Mouse (Mus musculus) lung, adult 2 months (tissue): ENCODE data around the gene Gm17657. TPM values are rescaled to one million over a fixed set of nuclear protein-coding genes. Genes with fewer than 3 reads are reported as not detected.

Source experiments
- DNase-seq: peaks from one replicate; pipeline ENCODE4 v3.0.0; 2022
- H3K4me1 ChIP-seq: fragments of 200-500 bp; 2 replicates; pipeline ENCODE4 v1.6.1; 2011; ENCODE audit warnings: low read length; ENCODE audit not compliant: control insufficient read depth, insufficient read depth
- H3K4me3 ChIP-seq: fragments of 200-500 bp; replicated peaks from 2 replicates; pipeline ENCODE3; 2011; ENCODE audit warnings: low read depth, mild to moderate bottlenecking, control low read depth, low read length; ENCODE audit errors: extremely low read depth
- CTCF ChIP-seq: fragments of 200-500 bp; IDR thresholded peaks from 2 replicates; pipeline ENCODE4 v1.5.1; 2011; ENCODE audit warnings: mild to moderate bottlenecking, low read length, control low read depth; ENCODE audit not compliant: insufficient read depth
- POLR2A ChIP-seq: fragments of 200-500 bp; IDR thresholded peaks from 2 replicates; pipeline ENCODE4 v1.6.1; 2011; ENCODE audit warnings: low read depth, mild to moderate bottlenecking, control low read depth, low read length, borderline replicate concordance; ENCODE audit errors: extremely low read depth
- WGBS: fragments of 180-500 bp; shearing (Covaris S2); methylation state at CpG from one replicate; pipeline ENCODE4 v1.1.7; 2018; 5-methylcytosine and 5-hydroxymethylcytosine counted together
- polyA plus RNA-seq: library from polyadenylated mRNA; depleted of rRNA; stranded (reverse); fragments of >200 nt; gene quantifications from 2 replicates; pipeline ENCODE4 v1.2.3, GENCODE M21; 2012; rRNA removed

The Gm17657 gene
- not detected in 2 replicates for polyA plus RNA-seq

- Histone ChIP-seq H3K4me1 (peaks cover 4% of the 10 kb centered on the region), H3K4me3 (peak within 1 kb of the TSS; percentile 79)
- TF ChIP-seq POLR2A (0 out of 2 replicates have a peak, but pooled peaks have one; percentile 37), CTCF (no peak)
- DNase-seq: peak; percentile 91
- WGBS: under 1% methylated on average over 44 of the region's 44 CpGs
Observed at GRCm38 (mm10) chr17:29549543-29550428, at the start of gene Gm17657, which contains the start of gene Tbc1d22b. Gene Gm17657, minus strand, starts transcription at chr17:29549638. Gene Tbc1d22b, plus strand, starts transcription at chr17:29549785.

- WGBS: 95% methylated on average over 14 of the region's 14 CpGs
- TF ChIP-seq POLR2A: no peak
- TF ChIP-seq CTCF: no peak
- Histone ChIP-seq H3K4me1 (no peaks in the 10 kb centered on the region), H3K4me3 (no peak overlapping the region)
- DNase-seq: no peak
Observed at GRCm38 (mm10) chr17:29599051-29599450, 49.6 kb upstream of the Gm17657 start.

DNA sequence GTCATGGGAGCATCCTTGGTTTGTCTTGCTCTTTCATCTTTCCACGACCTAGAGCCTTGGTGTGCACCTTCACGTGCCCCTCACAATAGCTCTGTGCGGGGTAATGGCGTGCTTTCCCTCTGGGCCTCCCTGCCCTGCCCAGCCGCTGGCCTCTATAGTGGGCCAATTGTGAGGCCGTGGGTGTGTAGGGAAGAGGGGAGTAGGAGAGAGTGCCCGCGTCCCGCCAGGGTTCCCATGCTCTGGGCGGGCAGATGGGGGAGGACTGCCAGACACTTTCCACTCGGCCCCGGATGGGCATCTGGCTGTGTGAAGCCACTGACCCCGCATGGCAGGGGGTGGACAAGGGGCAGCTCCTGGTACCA is 47.3 kb upstream of the Gm17657 start:
- TF ChIP-seq POLR2A: no peak
- TF ChIP-seq CTCF: no peak
- no peak for DNase-seq
- H3K4me3 ChIP-seq: no peak overlapping the region
- no peaks in the 10 kb centered on the region for H3K4me1 ChIP-seq
- WGBS: 92% methylated on average over 13 of the region's 13 CpGs

DNA sequence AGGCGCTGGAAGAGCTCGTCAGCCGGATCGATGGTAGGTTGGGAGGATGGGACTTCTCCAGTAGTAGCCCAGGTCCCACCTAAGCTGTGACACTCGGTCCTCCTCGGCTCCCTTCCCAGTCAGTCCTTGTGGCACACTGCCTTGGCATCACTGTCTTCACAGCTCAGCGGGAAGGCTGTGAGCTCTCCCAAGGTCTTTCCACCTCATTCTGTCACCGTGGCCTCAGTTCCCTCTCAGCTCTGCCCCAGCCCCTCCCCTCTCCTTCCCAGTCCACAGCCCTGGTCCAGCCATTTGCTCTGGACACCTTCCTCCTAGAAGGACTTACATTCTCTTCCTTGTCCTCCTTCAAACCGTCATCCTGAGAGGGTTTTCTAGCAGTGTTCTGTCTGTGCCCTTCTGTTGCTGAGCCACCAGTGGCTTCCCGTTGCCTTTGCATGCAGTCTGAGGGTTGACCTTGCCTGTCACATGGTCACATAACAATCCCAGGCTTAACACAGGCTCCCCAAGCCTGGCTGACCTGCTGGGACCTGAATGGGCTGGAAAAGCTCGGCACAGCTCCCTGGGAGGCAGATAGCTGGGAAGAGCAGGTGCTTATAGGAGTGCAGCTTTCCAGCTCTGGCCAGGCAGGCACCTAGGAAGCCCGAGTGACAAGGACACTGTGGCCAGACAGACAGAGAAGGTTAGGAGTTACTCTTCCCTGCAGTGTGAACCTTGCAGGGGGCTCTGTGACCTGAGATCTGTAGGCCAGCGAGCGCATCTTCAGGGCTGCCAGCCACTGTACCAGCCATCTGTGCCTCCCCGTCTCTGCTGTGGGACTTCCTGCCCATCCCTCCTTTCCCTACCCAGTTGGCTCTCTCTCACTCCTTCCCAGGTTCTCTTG is 46.7 kb upstream of the Gm17657 start:
- Histone ChIP-seq H3K4me1 (no peaks in the 10 kb centered on the region), H3K4me3 (no peak overlapping the region)
- TF ChIP-seq POLR2A: no peak
- TF ChIP-seq CTCF: no peak
- WGBS: 86% methylated on average over 15 of the region's 15 CpGs
- no peak for DNase-seq

- WGBS: 66% methylated on average over 11 of the region's 11 CpGs
- DNase-seq: no peak
- Histone ChIP-seq H3K4me3 (no peak overlapping the region), H3K4me1 (no peaks in the 10 kb centered on the region)
- TF ChIP-seq CTCF (no peak), POLR2A (no peak)
Observed at GRCm38 (mm10) chr17:29589221-29589898, 39.9 kb upstream of the Gm17657 start.

DNA sequence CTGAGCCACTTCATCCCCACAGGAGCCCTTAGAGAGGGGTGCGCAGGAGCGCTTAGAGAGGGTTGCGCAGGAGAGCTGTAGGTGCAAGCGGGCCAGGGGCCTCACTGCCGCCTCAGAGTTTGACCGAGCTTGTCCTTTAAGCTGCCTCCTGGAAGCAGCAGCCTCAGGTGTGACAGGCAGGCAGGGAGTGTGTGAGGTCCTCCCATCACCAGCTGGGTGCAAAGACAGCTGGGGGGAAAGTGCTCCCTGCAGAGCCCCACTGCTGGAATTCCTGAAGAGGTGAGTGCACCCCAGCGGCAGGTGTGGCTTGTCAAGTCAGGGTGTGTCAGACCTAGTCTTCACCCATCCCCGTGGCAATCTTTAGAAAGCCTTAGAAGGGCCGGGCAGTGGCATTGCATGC is 37.5 kb upstream of the Gm17657 start:
- no peak for DNase-seq
- H3K4me3 ChIP-seq: no peak overlapping the region
- no peaks in the 10 kb centered on the region for H3K4me1 ChIP-seq
- no peak for TF ChIP-seq POLR2A
- TF ChIP-seq CTCF: no peak
- WGBS: 86% methylated on average over 9 of the region's 9 CpGs

GRCm38 (mm10) chr17:29585446-29585845 is 36.0 kb upstream of the Gm17657 start:
- TF ChIP-seq POLR2A (no peak), CTCF (no peak)
- 62% methylated on average over 6 of the region's 6 CpGs for WGBS
- H3K4me3 ChIP-seq: no peak overlapping the region
- H3K4me1 ChIP-seq: no peaks in the 10 kb centered on the region
- no peak for DNase-seq

GRCm38 (mm10) chr17:29584737-29585136 is 35.3 kb upstream of the Gm17657 start:
- WGBS: 73% methylated on average over 3 of the region's 3 CpGs
- Histone ChIP-seq H3K4me3 (no peak overlapping the region), H3K4me1 (no peaks in the 10 kb centered on the region)
- no peak for TF ChIP-seq CTCF
- no peak for TF ChIP-seq POLR2A
- no peak for DNase-seq

DNA sequence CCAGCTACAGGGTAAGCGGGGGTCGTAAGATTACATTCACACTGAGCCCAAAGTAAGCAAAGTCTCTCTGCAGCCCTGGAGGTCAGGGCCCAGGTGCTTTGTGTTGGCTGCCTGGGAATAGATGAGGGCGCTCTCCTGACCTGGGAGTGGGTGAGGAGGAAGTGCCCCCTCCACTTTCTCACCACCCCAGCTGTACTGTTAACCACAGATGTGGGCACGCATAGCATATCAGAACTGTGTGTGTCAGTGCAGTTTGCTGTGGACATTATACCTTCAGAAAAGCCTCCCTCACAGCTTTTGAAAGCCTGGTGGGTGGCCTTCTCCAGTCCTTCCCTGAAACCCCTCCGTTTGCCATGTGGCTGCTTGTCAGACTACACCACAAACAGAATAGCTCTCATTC is 34.9 kb upstream of the Gm17657 start:
- no peak for TF ChIP-seq CTCF
- no peak for TF ChIP-seq POLR2A
- no peak for DNase-seq

More for the DNA sequence above, 34.9 kb upstream of the Gm17657 start:
- WGBS: 76% methylated on average over 5 of the region's 5 CpGs
- Histone ChIP-seq H3K4me1 (no peaks in the 10 kb centered on the region), H3K4me3 (no peak overlapping the region)
